Mouse (Mus musculus): ENCODE results near the gene Elf2.
"Not testable (repeated sequence)": the region's sequence is repeated elsewhere in the genome, so short reads cannot be mapped to it uniquely, and the experiment has no call there.

The Elf2 gene

DNA sequence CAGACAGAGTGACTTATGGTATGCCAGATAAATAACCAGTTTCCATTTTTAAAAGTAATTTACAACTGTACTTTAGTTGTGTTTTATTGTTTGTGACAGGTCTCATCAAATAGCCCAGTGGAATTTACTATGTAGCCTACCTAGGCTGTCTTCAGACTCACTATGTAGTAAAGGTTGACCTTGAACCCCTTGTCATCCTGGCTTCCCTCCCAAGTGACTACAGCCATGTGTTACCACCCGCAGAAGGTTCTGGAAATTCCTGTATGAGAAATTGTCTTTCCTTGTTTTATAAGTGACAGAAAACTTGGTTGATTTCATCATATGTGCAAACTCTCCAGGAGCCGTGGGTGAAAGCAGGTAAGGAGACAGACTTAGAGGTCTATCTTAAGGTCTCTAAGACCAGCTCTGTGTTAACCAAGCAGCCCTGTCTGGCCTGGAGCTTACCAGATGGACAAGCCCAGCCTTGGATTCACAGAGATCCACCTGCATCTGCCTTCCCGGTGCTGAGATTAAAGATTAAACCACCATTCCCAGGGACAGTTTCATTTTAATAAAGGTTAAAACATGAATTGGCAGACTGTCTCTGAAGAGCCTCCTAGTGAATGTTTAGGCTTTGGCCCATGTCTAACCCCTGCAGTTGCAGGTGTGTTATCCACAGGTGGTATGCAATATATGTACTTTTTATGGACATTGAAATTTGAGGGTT is 108.1 kb downstream of the Elf2 start:
- no peak for DNase-seq (ENCODE audit: low read depth)

GRCm38 (mm10) chr3:51231499-51231898 is 109.0 kb downstream of the Elf2 start:
- DNase-seq (ENCODE audit: low read depth): no peak

DNA sequence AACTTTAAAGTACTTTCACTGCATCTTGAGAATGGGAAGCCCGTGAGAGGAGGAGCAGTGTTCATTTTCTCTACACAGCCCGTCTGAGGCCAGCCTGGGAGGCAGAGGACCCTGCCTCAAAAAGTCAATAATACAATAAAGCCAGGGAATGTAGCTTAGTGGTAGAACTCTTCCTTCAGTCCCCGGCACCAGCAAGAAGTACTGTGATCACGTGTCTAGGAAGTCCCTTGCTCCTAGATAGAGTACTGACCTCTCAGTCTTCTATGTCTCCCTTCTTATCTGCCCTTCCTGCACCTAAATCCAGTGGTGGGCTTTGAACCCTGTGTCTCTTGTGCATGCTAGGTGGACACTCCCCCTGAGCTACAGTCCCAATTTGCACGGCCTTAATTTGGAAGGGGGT is 109.6 kb downstream of the Elf2 start:
- no peak for DNase-seq (ENCODE audit: low read depth)

DNA sequence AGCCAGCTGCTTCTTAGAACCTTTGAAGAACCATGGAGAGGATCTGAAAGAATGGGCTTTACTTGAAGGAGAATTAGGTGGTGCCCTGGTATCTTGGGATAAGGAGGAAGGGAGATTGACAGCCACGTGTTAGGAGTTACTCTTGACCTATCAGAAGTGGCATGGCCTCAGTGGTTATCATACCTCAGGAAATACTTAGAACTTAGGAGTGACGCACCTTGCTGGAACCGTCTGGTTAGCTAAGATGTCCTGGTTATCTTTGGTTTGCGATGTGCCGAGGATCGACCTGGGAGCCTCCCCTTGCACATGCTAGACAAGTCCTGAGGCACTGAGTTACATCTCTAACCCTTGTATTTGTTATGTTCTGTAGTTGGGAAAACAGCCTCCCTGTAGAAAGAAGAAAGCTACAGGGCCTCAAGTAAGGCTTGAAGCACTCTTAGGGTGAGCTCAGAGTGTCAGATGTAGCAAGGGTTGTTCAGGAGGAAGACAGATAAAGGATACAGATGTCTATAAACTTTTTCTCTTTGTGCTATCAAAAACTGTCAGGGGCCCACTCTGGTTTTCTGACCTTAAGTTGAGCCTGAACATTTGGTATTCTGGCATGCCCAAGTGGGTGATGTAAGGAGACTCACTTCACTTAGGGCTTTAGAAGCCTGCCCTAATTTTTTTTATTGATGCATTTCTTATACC is 110.2 kb downstream of the Elf2 start:
- DNase-seq (ENCODE audit: low read depth): peak; percentile 45

DNA sequence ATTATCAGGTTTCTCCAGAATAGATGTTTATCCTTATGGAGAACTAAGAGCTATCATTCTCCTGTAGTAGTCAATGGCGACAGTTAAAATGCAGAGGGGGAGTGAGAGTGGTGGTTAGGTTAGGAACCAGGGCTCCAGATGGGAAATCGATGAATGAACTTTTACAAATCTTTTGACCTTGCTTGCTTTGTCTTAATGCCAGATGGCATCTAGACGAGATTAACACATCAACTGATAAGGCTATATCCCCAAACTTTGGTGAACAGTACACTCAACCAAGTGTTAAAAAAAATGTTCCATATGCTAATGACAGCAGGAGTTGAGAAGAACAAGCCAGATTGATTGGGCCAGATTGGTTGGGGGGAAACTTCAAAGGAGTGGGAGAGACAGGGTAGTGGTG is 111.2 kb downstream of the Elf2 start:
- no peak for DNase-seq (ENCODE audit: low read depth)

DNA sequence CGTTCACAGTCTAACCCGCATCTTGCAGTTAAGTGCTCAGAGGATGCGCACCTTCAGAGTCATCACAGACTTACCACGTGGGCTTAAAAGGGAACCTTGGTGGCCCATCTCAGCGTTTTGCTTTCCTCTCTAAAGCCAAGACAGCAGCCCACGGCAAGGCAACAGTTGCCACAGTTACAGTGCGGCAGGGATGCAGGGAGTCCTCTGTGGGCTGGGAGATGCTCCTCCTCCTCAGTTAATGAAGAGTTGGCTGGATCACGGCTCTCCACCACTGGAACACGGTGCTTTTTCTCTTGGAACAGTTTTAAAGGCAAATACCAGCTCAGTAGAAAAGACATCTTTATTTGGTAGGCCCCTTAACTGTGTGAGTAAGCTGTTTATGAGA is 111.7 kb downstream of the Elf2 start:
- no peak for DNase-seq (ENCODE audit: low read depth)

- peak; percentile 66 for DNase-seq (ENCODE audit: low read depth)
Measured at GRCm38 (mm10) chr3:51228038-51228820, 112.2 kb downstream of the Elf2 start.

DNA sequence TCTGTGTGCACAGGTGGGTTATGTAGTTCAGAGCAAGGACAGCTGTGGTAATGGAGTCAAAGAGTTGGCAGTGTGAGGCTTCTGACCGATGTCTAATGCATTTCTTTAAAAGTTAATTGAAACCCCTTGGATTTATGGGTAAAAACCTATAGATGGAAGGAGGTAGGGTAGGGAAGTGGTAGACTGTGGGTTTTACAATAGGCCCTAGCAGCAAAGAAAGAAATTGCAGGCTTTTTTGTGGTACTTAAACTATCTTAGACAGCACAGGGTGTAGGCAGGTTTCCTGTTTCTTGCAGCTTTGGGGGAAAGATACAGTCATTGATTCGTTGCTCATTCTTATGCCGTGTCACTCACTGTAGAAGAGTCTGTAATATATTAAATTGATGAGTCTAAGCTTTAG is 113.9 kb downstream of the Elf2 start:
- DNase-seq (ENCODE audit: low read depth): no peak

- no peak for DNase-seq (ENCODE audit: low read depth)
Measured at GRCm38 (mm10) chr3:51225979-51226378, 114.5 kb downstream of the Elf2 start.

GRCm38 (mm10) chr3:51225226-51225750 is 115.2 kb downstream of the Elf2 start:
- no peak for DNase-seq (ENCODE audit: low read depth)

DNA sequence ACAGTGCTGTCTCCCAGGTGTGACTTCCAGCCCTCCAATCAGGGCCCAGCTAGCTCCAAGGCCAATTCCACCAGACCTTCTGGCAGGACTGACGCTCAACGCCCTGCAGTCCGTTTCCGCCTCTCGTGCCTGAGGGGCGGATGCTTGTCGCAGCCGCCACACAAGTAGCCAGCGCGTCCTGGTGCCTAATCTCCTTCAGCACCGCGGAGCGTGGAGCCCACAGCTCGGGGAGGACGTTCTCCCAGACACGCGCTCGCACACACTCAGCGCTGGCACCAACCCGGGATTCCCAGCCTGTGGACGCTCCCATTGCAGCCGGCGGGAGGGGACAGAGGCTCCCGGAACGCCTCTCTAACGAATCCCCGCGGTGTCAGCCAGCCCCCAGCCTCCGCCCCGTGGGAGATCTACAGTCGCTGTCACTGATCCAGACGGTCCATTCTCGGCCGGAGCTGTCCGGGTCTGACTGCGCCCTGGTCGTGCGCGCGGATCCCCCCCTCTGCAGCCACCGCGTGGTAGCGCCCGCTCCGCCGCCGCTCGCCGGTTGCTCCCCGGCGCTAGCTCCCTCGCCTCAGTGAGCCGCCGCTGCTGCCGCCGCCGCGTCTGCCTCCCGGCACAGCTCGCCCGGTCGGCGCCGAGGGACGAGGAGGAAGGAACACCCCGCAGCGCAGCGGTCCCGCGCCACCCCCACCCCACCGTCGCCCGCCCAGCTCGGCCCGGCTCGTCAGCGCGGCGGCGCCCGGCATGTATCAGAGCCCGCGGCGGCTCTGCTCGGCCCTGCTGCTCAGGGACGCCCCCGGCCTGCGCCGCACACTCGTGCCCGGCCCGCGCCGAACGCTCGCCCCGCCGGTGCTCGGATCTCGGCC is 115.9 kb downstream of the Elf2 start, which contains the start of gene Noct:
Noct (plus strand) TSS at position 85 of the 863 bp plus-strand sequence.
- DNase-seq (ENCODE audit: low read depth): peak; percentile 79

GRCm38 (mm10) chr3:51223556-51223955 is 116.9 kb downstream of the Elf2 start:
- no peak for DNase-seq (ENCODE audit: low read depth)

DNA sequence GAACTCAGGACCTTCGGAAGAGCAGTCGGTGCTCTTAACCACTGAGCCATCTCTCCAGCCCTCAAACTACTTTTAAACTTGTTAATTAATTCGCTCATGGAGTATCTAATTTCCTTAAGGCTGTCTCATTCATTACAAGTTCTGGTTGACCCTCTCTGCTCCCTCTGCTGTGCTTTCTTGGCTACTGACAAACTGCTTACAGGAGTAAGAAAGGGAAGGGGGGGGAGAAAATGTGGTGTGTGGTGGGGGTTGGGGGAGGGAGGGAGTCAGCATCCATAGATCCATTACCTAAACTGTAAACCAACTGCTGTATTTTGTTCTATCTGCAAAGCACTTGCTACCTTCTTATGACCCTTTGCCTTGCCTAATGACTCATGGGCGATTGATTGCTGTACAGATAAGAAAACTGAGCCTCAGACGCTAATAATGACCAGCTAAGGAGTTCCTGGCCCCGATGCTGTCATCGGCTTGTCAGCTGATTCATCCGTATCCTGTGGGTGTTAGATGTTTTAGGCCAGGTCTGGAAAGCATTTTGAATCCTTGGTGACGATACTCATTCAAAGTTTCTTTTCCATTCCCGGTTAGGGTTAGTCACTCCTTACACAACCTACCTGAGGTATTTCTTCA is 117.5 kb downstream of the Elf2 start:
- no peak for DNase-seq (ENCODE audit: low read depth)

GRCm38 (mm10) chr3:51222302-51222701 is 118.2 kb downstream of the Elf2 start:
- DNase-seq (ENCODE audit: low read depth): no peak

DNA sequence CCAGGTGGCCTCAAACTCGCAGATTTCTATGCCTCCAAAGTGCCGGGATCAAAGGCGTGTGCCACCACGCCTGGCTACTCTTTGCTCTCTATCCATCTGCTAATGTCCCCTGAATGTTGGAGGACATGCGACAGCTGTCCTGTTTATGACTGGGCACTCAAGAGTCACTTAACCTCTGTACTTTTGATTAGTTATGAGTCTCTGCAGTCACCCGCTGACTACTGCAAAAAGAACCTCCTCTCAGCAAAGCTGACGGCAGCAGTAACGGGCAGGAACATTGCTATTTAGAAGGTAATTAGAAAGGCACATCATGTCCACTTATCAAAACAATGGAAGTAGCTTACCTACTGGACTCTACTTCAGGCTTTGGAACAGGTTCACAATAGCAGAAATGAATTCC is 118.6 kb downstream of the Elf2 start:
- DNase-seq (ENCODE audit: low read depth): no peak

DNA sequence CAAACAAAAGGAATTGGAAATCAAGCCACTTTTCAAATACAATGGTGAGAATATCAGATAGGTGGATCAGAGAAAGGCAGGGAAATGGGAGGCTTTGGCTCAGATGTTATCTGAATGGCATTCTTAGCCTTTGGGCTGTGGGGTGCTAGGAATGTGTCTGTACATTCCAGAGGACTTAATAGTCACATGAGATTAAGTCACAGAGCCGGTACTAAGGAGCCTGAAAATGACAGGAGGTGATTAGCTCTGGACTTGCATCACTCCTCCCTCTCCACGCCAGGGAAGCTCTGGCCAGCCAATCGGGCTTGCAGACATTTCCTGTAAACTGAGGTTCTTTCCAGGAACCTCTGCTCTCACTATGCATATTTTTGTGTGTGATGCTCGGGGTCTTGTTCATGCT is 119.6 kb downstream of the Elf2 start:
- no peak for DNase-seq (ENCODE audit: low read depth)

- DNase-seq (ENCODE audit: low read depth): no peak
Measured at GRCm38 (mm10) chr3:51219213-51219612, 121.2 kb downstream of the Elf2 start.

- not testable (repeated sequence) for DNase-seq (ENCODE audit: low read depth)
Measured at GRCm38 (mm10) chr3:51218385-51218784, 122.1 kb downstream of the Elf2 start.

DNA sequence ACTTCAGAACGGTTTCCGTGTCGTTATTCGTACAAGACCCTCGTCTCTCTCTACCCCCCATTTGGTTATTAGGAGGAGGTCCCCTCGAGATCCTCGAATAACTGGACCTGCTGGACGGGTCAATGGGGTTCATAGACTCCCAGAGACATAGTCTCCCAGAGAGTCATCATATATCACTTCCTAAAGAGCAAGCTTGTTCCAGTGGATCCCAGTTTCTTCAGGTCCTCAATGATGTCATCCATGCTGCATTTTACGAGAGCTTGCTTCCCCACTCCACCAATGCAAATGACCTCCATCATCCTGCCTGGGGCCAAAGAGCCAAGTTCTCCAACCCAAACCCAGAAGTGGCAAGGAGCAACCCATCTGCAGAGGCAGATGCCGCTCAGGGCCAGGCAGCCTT is 124.1 kb downstream of the Elf2 start:
- DNase-seq (ENCODE audit: low read depth): not testable (repeated sequence)

DNA sequence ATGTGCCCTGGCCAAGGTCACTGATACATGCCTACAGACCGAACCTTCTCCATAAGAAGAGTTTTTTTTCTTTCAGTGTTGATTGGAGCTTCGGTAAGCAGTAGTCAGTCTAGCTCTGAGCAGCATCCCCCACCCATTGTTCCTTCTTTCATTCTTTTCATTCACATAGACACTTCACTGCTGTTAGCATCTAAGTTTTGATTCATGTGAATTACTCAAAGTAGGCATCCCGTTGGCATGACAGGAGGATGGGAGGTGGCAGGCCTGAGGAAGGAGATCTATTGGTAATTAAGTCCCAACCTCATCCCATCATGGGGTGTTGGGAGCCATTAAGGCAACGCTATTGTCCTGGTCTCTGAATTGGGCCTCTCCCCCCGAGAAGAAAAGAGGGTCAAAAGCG is 124.8 kb downstream of the Elf2 start:
- no peak for DNase-seq (ENCODE audit: low read depth)

- no peak for DNase-seq (ENCODE audit: low read depth)
Measured at GRCm38 (mm10) chr3:51213111-51213510, 127.4 kb downstream of the Elf2 start.
